Mouse (Mus musculus) limb, embryonic 13.5 days (tissue): ENCODE data around the gene Snx25. TPM values are rescaled to one million over a fixed set of nuclear protein-coding genes. Genes with fewer than 3 reads are reported as not detected.
"Not testable (repeated sequence)": the region's sequence is repeated elsewhere in the genome, so short reads cannot be mapped to it uniquely, and the experiment has no call there.

Source experiments
- ATAC-seq: fragments of 200-750 bp; cut with Nextera tagmentation; 2 replicates; pipeline ENCODE4 v1.8.0; 2017; ENCODE audit warnings: low read depth, moderate number of reproducible peaks, moderate TSS enrichment; ENCODE audit not compliant: low FRiP score
- H3K27ac ChIP-seq: fragments of 300-500 bp; sonication (generic); 2 replicates; pipeline ENCODE4 v1.5.1; 2015; ENCODE audit warnings: inconsistent platforms, mild to moderate bottlenecking, moderate library complexity
- H3K27me3 ChIP-seq: fragments of 300-500 bp; sonication (generic); 2 replicates; pipeline ENCODE4 v1.6.1; 2015; ENCODE audit warnings: mild to moderate bottlenecking, inconsistent platforms
- H3K36me3 ChIP-seq: fragments of 300-500 bp; sonication (generic); 2 replicates; pipeline ENCODE4 v1.6.1; 2015; ENCODE audit warnings: inconsistent platforms, mild to moderate bottlenecking, moderate library complexity
- H3K4me1 ChIP-seq: fragments of 300-500 bp; sonication (generic); 2 replicates; pipeline ENCODE4 v1.6.1; 2015; ENCODE audit warnings: inconsistent platforms
- H3K4me2 ChIP-seq: fragments of 300-500 bp; sonication (generic); replicated peaks from 2 replicates; pipeline ENCODE4 v1.6.1; 2015; ENCODE audit warnings: inconsistent platforms, mild to moderate bottlenecking, moderate library complexity
- H3K4me3 ChIP-seq: fragments of 300-500 bp; sonication (generic); 2 replicates; pipeline ENCODE4 v1.5.1; 2015; ENCODE audit warnings: moderate library complexity, mild to moderate bottlenecking, inconsistent platforms
- H3K9ac ChIP-seq: fragments of 300-500 bp; sonication (generic); 2 replicates; pipeline ENCODE4 v1.6.1; 2015; ENCODE audit warnings: mild to moderate bottlenecking, inconsistent platforms
- H3K9me3 ChIP-seq: fragments of 300-500 bp; sonication (generic); 2 replicates; pipeline ENCODE4 v1.6.1; 2016; ENCODE audit warnings: inconsistent platforms
- WGBS: fragments of 180-500 bp; shearing (Covaris S2); methylation state at CpG from one replicate; pipeline ENCODE4 v1.1.7; 2015; 5-methylcytosine and 5-hydroxymethylcytosine counted together
- polyA plus RNA-seq: library from polyadenylated mRNA; unstranded; fragments of >200 nt; fragmentation: Nextera tagmentation; extraction: Ambion mirVana; gene quantifications from 2 replicates; pipeline ENCODE4 v1.2.1, GENCODE M21; 2015

The Snx25 gene
- polyA plus RNA-seq, 1 experiment from 2014 or later, result 6.6 TPM

DNA sequence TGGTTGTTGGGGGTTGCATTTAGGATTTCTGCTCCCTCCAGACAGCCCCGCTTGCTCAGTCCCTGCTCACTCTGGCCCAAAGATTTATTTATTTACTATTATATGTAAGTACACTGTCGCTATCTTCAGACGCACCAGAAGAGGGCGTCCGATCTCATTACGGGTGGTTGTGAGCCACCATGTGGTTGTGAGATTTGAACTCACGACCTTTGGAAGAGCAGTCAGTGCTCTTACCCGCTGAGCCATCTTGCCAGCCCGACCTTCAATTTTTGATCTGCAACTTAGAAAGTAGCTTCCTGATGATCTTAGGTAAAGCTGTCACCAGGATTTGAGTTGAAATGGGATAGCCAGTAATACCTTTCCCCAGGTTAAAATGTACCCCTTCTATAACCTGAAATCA, 2.2 kb downstream of the Snx25 start:
- no peak overlapping the region for H3K4me2 ChIP-seq
- H3K27me3 ChIP-seq, result peaks cover 3% of the 10 kb centered on the region; the same call in 1 of the 2 replicates
- no peak for ATAC-seq
- no peaks in the 10 kb centered on the region for H3K36me3 ChIP-seq
- H3K4me1 ChIP-seq, result peaks cover 16% of the 10 kb centered on the region
- 79% methylated on average over 9 of the region's 9 CpGs for WGBS
- no peak overlapping the region for H3K4me3 ChIP-seq
- H3K27ac ChIP-seq, result no peak overlapping the region
- H3K9ac ChIP-seq, result no peak overlapping the region
- no peaks in the 10 kb centered on the region for H3K9me3 ChIP-seq

DNA sequence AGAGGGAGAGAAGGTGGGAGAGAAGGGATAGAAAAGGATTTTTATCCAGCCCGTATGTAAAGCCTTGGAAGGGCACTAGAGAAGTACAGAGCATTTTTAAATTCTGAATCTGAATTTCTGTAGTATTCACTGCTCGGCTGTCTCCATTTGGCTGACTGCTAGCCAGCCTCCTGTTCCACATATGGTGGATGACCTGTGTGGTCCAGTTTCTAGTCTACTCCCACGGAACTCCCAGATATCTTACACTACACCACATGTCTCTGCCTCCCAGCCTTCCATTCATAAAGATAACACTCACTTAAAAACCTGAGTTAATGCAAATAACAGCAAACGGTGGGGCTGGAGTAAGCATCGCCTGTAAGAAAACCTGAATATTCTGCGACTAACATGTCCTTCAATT, 2.7 kb downstream of the Snx25 start:
- no peak overlapping the region for H3K9ac ChIP-seq
- H3K4me2 ChIP-seq, result no peak overlapping the region
- WGBS, result 67% methylated on average over 6 of the region's 6 CpGs
- H3K27me3 ChIP-seq, result peaks cover 3% of the 10 kb centered on the region; the same call in 1 of the 2 replicates
- no peak overlapping the region for H3K4me3 ChIP-seq
- H3K4me1 ChIP-seq, result peaks cover 16% of the 10 kb centered on the region
- no peaks in the 10 kb centered on the region for H3K36me3 ChIP-seq
- ATAC-seq, result no peak
- H3K9me3 ChIP-seq, result no peaks in the 10 kb centered on the region
- no peak overlapping the region for H3K27ac ChIP-seq

DNA sequence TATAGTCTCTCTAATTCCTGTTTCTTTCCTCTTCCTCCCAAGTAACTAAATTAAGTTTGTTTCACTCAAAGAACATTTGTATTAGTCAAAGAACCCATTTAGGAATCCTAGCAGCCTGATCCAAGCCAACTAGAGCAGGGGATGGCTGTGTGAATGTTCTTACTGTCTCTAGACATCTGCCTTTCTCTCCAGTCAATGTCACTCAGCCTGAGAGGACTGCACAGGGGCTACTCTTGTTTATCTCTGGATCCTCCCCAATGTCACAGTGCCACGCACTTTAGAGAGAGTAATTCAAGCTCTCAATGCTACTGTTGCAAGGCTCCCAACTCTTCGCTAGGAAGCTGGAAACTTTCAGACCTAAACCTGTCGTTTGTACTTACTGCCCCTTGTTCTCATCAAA, 5.8 kb downstream of the Snx25 start:
- WGBS, result 45% methylated on average over 3 of the region's 3 CpGs
- Histone ChIP-seq H3K36me3 (no peaks in the 10 kb centered on the region), H3K4me3 (no peak overlapping the region), H3K27ac (no peak overlapping the region), H3K4me1 (peaks cover 14% of the 10 kb centered on the region), H3K27me3 (no peaks in the 10 kb centered on the region), H3K9ac (no peak overlapping the region), H3K9me3 (no peaks in the 10 kb centered on the region), H3K4me2 (no peak overlapping the region)
- no peak for ATAC-seq

DNA sequence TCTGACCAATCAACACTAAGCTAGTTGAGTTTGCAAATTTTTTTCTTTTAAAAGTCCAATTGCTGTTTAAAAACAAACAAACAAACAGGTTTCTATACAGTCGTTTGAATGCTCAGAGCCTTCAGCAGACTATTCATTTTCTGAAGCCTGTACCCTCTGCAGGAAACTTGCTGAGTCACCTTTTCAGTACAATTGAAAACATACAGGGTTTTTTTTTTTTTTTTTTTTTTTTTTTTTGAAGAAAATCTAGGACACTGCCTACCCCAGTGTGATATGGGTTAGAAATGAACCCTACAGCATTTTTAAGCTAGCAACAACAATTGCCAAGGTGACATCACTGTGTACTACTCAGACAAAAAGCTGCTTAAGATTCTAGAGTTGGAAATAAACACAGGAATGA, 8.0 kb downstream of the Snx25 start:
- no peak overlapping the region for H3K27ac ChIP-seq
- H3K4me1 ChIP-seq, result peaks cover 8% of the 10 kb centered on the region
- no peaks in the 10 kb centered on the region for H3K27me3 ChIP-seq
- no peak overlapping the region for H3K4me3 ChIP-seq
- ATAC-seq, result no peak
- no peaks in the 10 kb centered on the region for H3K36me3 ChIP-seq
- WGBS, result 46% methylated on average over 1 of the region's 1 CpGs
- H3K4me2 ChIP-seq, result no peak overlapping the region
- H3K9me3 ChIP-seq, result no peaks in the 10 kb centered on the region
- no peak overlapping the region for H3K9ac ChIP-seq

DNA sequence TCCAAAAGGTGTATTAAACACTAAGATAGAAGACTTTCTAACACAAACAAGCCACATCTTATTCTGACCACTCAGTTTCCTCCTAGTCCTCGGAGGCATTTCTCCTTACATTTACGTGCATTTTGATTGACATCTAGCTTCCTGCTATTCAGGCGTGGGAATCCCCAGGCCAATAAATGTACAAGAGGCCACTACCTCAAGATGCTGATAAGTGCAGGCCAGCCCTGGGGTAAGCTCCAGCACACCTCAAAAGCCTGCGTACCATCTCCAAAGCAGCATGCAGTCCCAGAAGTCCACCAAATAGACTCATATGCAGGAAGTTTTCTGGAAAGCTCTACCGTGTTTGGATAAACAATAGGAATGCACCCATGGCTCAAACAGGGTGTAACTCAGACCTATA, 8.5 kb downstream of the Snx25 start:
- H3K4me1 ChIP-seq, result peaks cover 8% of the 10 kb centered on the region
- H3K27ac ChIP-seq, result no peak overlapping the region
- no peaks in the 10 kb centered on the region for H3K9me3 ChIP-seq
- H3K9ac ChIP-seq, result no peak overlapping the region
- H3K4me3 ChIP-seq, result no peak overlapping the region
- 59% methylated on average over 5 of the region's 5 CpGs for WGBS
- H3K36me3 ChIP-seq, result no peaks in the 10 kb centered on the region
- no peaks in the 10 kb centered on the region for H3K27me3 ChIP-seq
- H3K4me2 ChIP-seq, result no peak overlapping the region
- ATAC-seq, result no peak

DNA sequence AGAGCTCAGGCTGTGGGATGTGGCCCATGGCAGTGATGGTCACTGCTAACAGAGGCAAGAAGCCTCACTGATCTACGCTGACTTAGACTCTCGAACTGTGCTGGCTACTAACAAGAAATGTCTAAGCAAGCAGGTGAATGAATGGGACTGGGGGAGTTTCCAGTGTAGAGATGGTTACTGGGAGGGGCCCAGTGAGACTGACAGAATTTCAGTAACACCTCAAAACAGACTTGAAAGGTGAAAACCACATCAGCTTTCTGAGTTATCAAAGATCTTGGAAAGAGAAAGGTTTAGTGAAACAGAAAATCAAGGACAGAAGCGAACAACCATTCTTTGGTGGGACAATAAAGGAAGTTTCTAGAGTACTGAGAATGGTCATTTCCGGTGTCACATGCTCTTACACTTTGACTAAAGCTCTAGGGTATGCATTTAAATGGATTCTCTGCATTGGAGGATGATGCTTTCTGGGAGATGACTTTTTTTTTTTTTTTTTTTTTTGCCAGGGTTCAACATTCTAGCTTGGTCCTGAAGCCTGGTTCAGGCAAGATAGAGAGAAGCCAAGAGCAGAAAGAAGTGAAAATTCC, 9.4 kb downstream of the Snx25 start:
- ATAC-seq, result no peak
- H3K27ac ChIP-seq, result no peak overlapping the region
- no peaks in the 10 kb centered on the region for H3K36me3 ChIP-seq
- peaks cover 8% of the 10 kb centered on the region for H3K4me1 ChIP-seq
- H3K27me3 ChIP-seq, result no peaks in the 10 kb centered on the region
- no peak overlapping the region for H3K4me3 ChIP-seq
- no peak overlapping the region for H3K9ac ChIP-seq
- 89% methylated on average over 4 of the region's 4 CpGs for WGBS
- no peaks in the 10 kb centered on the region for H3K9me3 ChIP-seq
- H3K4me2 ChIP-seq, result no peak overlapping the region

DNA sequence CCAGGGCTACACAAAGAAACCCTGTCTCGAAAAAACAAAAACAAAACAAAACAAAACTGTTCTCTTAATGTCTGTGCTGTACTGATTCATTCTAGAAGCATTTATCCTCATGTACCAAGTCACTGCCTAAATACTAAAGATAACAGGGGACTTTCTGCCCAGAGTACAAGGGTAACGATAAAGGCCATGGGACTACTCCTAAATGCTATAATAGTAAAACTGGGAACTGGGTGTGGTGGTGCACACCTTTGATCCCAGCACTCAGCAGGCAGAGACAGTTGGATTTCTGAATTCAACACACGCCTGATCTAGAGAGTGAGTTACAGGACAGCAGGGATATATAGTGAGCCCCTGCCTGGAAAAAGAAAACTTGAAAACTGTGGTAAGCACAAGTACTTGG, 10.3 kb downstream of the Snx25 start:
- 89% methylated on average over 3 of the region's 3 CpGs for WGBS
- Histone ChIP-seq H3K36me3 (no peaks in the 10 kb centered on the region), H3K9me3 (no peaks in the 10 kb centered on the region), H3K4me1 (peaks cover 4% of the 10 kb centered on the region; the same call in 1 of the 2 replicates), H3K27ac (no peak overlapping the region), H3K9ac (no peak overlapping the region), H3K4me2 (no peak overlapping the region), H3K4me3 (no peak overlapping the region), H3K27me3 (no peaks in the 10 kb centered on the region)
- ATAC-seq, result no peak

DNA sequence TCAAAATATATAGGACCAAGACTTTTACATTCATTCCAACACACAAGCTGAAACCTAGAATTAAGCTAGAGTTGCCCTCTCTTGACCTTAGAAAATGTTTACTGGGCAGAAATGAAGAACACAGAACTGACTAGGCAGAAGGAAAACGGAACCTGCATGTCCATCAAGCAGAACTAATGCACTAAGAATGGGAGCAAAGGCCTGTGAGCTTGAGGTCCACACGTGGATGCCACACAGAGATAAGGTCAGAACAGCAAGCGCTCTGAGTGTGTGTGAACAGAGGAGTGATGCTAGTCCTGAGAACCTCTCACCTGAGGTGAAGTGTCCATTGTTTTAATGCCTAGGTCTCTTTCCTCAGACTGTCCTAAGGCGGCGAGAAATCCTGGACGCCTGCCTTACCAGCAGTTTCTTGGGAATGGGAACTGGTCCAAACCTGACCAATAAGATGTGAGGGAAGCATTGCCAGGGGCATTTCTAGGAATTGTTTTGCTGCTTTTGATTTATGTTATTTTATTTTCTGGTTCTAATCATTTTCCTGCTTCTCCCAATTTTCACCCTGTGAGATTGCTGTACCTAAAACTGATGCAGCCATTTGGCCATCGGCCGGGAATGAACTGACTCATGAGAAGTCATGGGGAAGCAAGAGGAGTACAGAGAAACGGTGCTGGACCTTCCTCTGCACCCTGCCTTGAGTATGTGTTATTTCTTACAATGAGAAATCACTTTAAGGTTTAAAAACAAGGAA, 11.4 kb downstream of the Snx25 start:
- no peak for ATAC-seq
- WGBS, result 84% methylated on average over 9 of the region's 9 CpGs

DNA sequence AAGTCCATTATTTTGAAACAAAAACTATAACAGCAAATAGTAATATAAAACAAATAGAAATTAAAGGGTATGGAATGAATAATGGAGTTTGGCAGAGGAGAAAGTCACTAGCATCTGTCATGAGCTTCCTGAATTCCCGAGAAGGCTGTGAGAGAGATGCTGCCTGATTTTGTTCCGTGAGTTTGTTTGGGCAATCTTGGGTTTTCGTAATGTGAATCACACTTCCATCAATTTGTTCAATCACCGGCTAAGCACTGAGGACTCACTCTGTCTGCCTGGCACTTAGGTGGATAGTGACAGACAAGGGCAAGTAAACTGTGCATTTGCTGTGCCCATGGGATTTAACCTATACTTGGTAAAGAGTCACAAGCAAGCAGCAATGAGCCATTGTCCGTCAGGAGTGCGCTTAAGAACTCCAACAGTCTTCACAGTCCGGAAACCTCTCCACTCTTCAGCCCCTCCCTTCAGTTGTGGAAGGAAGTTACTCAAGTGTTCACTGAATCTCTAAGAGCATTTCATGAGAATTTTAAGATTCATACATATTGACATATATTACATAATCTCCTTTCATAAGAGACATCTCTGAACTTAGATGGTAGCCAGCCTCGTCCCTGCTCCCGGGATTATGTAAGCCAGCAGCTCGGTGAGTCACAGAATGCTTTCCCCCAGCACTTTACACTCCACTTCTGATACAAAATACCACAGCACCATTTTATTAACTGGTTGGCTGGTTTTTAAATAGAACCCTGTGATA, 13.9 kb downstream of the Snx25 start:
- 0 out of 2 replicates have a peak, but pooled peaks cover 3% of the 10 kb centered on the region for H3K9me3 ChIP-seq
- no peak overlapping the region for H3K4me3 ChIP-seq
- no peak overlapping the region for H3K9ac ChIP-seq
- no peaks in the 10 kb centered on the region for H3K4me1 ChIP-seq
- no peak for ATAC-seq
- WGBS, result 90% methylated on average over 10 of the region's 10 CpGs
- H3K27me3 ChIP-seq, result no peaks in the 10 kb centered on the region
- peaks cover 7% of the 10 kb centered on the region; the same call in 1 of the 2 replicates for H3K36me3 ChIP-seq
- H3K4me2 ChIP-seq, result no peak overlapping the region
- H3K27ac ChIP-seq, result no peak overlapping the region

More for the DNA sequence above, 11.4 kb downstream of the Snx25 start:
- Histone ChIP-seq H3K4me1 (peaks cover 4% of the 10 kb centered on the region; the same call in 1 of the 2 replicates), H3K9me3 (no peaks in the 10 kb centered on the region), H3K9ac (no peak overlapping the region), H3K27me3 (no peaks in the 10 kb centered on the region), H3K4me2 (no peak overlapping the region), H3K36me3 (no peaks in the 10 kb centered on the region), H3K4me3 (no peak overlapping the region), H3K27ac (no peak overlapping the region)

DNA sequence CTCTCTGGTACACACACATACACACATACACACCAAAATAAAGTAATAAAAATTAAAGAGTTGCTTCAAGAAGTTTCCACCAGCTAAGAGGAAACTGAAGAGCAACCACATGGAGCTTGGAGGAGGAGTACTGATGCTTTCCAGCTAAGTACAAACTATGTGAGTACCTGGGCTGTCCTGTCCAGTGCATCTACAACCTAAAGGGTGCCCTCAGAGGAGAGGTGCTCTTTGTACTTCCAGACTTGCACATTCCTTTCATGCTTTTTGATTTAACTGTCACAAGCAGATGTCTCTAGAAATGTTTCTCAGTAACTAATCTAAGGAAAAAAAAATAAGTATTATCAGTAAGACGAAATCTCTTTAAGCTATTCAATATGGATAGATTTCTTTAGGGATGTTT, 14.6 kb downstream of the Snx25 start:
- H3K27ac ChIP-seq, result no peak overlapping the region
- H3K27me3 ChIP-seq, result no peaks in the 10 kb centered on the region
- 0 out of 2 replicates have a peak, but pooled peaks cover 3% of the 10 kb centered on the region for H3K9me3 ChIP-seq
- H3K4me3 ChIP-seq, result no peak overlapping the region
- no peak overlapping the region for H3K9ac ChIP-seq
- 79% methylated on average over 1 of the region's 1 CpGs for WGBS
- peaks cover 7% of the 10 kb centered on the region; the same call in 1 of the 2 replicates for H3K36me3 ChIP-seq
- no peak overlapping the region for H3K4me2 ChIP-seq
- no peaks in the 10 kb centered on the region for H3K4me1 ChIP-seq
- no peak for ATAC-seq

DNA sequence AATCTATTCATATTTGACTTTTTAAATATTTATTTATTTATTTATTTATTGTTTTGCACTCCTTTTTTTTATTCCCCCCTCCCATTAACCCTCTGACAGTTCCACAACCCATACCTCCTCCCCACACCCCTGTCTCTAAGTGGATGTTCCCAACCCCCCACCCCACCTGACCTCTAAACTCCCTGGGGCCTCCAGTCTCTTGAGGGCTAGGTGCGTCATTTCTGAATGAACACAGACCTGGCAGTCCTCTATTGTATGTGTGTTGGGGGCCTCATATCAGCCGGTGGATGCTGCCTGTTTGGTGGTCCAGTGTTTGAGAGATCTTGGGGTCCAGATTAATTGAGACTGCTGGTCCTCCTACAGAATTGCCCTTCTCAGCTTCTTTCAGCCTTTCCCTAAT, 16.4 kb downstream of the Snx25 start:
- H3K9me3 ChIP-seq, H3K4me3 ChIP-seq, ATAC-seq, H3K36me3 ChIP-seq, H3K9ac ChIP-seq, H3K4me1 ChIP-seq, H3K27ac ChIP-seq, H3K4me2 ChIP-seq, H3K27me3 ChIP-seq: not testable (repeated sequence)
- 92% methylated on average over 2 of the region's 2 CpGs for WGBS

DNA sequence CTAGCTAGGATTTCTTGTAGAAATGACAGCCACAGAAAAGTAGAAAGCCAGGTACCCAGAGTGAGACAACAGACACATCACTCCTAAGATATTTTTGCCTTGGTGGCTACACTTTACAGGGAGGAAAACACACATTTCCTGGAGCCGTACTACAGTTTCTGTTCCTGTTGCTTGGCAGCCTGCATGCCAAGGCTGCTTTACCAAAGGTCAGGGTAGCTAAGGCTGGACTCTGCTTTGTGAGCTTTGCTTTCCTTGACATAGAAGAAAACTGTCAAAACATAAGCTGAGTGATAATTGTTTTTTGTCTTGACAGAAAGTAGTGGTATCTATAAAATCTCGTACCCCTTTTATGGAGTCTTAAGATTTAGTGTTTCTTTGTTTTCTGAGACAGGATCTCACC, 21.5 kb downstream of the Snx25 start:
- H3K9me3 ChIP-seq, result 0 out of 2 replicates have a peak, but pooled peaks cover 3% of the 10 kb centered on the region
- H3K4me1 ChIP-seq, result no peaks in the 10 kb centered on the region
- peaks cover 7% of the 10 kb centered on the region; the same call in 1 of the 2 replicates for H3K36me3 ChIP-seq
- H3K9ac ChIP-seq, result no peak overlapping the region
- no peak overlapping the region for H3K27ac ChIP-seq
- no peaks in the 10 kb centered on the region for H3K27me3 ChIP-seq
- H3K4me2 ChIP-seq, result no peak overlapping the region
- H3K4me3 ChIP-seq, result no peak overlapping the region
- ATAC-seq, result no peak
- WGBS, result 77% methylated on average over 2 of the region's 2 CpGs
